Mouse (Mus musculus): ENCODE results near the gene E330009J07Rik. TPM values are rescaled to one million over a fixed set of nuclear protein-coding genes. Genes with fewer than 3 reads are reported as not detected.

Gene E330009J07Rik
- polyA plus RNA-seq, 1 experiment from 2014 or later: 19.9 TPM

GRCm38 (mm10) chr6:40423774-40424173, 12.2 kb downstream of the E330009J07Rik start:
- 80% methylated on average over 1 of the region's 1 CpGs for whole genome bisulfite sequencing
- Histone ChIP-seq H3K9ac (no peak overlapping the region), H3K4me1 (no peaks in the 10 kb centered on the region), H3K9me3 (replicated peaks) (no peaks in the 10 kb centered on the region), H3K27me3 (no peaks in the 10 kb centered on the region), H3K36me3 (peaks cover 3% of the 10 kb centered on the region; the same call in 1 of the 2 replicates), H3K4me3 (no peak overlapping the region), H3K27ac (no peak overlapping the region), H3K4me2 (replicated peaks) (no peak overlapping the region)
- no peak for ATAC-seq (ENCODE audit: low FRiP score)

- no peak overlapping the region for H3K9ac ChIP-seq
- no peaks in the 10 kb centered on the region for H3K9me3 ChIP-seq (replicated peaks)
- H3K4me3 ChIP-seq: no peak overlapping the region
- WGBS: 92% methylated on average over 1 of the region's 1 CpGs
- no peaks in the 10 kb centered on the region for H3K27me3 ChIP-seq
- H3K36me3 ChIP-seq: peaks cover 3% of the 10 kb centered on the region; the same call in 1 of the 2 replicates
- H3K27ac ChIP-seq: no peak overlapping the region
- no peak overlapping the region for H3K4me2 ChIP-seq (replicated peaks)
- no peak for ATAC-seq (ENCODE audit: low FRiP score)
- H3K4me1 ChIP-seq: no peaks in the 10 kb centered on the region
Observed at GRCm38 (mm10) chr6:40423013-40423412, 12.9 kb downstream of the E330009J07Rik start.

GRCm38 (mm10) chr6:40421099-40421498, 14.8 kb downstream of the E330009J07Rik start:
- Histone ChIP-seq H3K9ac (no peak overlapping the region), H3K36me3 (peaks cover 8% of the 10 kb centered on the region; the same call in 1 of the 2 replicates), H3K4me2 (replicated peaks) (no peak overlapping the region), H3K4me1 (no peaks in the 10 kb centered on the region), H3K9me3 (replicated peaks) (no peaks in the 10 kb centered on the region), H3K27me3 (no peaks in the 10 kb centered on the region), H3K27ac (no peak overlapping the region), H3K4me3 (no peak overlapping the region)
- 96% methylated on average over 6 of the region's 6 CpGs for WGBS
- ATAC-seq (ENCODE audit: low FRiP score): no peak

GRCm38 (mm10) chr6:40418386-40418785, 17.5 kb downstream of the E330009J07Rik start:
- H3K9ac ChIP-seq: no peak overlapping the region
- H3K4me2 ChIP-seq (replicated peaks): no peak overlapping the region
- 95% methylated on average over 4 of the region's 4 CpGs for WGBS
- H3K36me3 ChIP-seq: peaks cover 12% of the 10 kb centered on the region; the same call in 1 of the 2 replicates
- no peaks in the 10 kb centered on the region for H3K9me3 ChIP-seq (replicated peaks)
- no peak for ATAC-seq (ENCODE audit: low FRiP score)
- no peaks in the 10 kb centered on the region for H3K27me3 ChIP-seq
- no peaks in the 10 kb centered on the region for H3K4me1 ChIP-seq
- H3K4me3 ChIP-seq: no peak overlapping the region
- H3K27ac ChIP-seq: no peak overlapping the region

GRCm38 (mm10) chr6:40415799-40416198, 20.1 kb downstream of the E330009J07Rik start:
- no peak overlapping the region for H3K4me2 ChIP-seq (replicated peaks)
- no peaks in the 10 kb centered on the region for H3K27me3 ChIP-seq
- no peaks in the 10 kb centered on the region for H3K9me3 ChIP-seq (replicated peaks)
- H3K4me1 ChIP-seq: no peaks in the 10 kb centered on the region
- WGBS: 90% methylated on average over 5 of the region's 5 CpGs
- peaks cover 14% of the 10 kb centered on the region for H3K36me3 ChIP-seq
- no peak for ATAC-seq (ENCODE audit: low FRiP score)
- no peak overlapping the region for H3K4me3 ChIP-seq
- H3K9ac ChIP-seq: no peak overlapping the region
- H3K27ac ChIP-seq: no peak overlapping the region

GRCm38 (mm10) chr6:40413565-40413964, 22.4 kb downstream of the E330009J07Rik start:
- Histone ChIP-seq H3K4me3 (no peak overlapping the region), H3K9ac (no peak overlapping the region), H3K27me3 (no peaks in the 10 kb centered on the region), H3K4me1 (no peaks in the 10 kb centered on the region), H3K9me3 (replicated peaks) (no peaks in the 10 kb centered on the region), H3K27ac (no peak overlapping the region), H3K36me3 (peaks cover 23% of the 10 kb centered on the region), H3K4me2 (replicated peaks) (no peak overlapping the region)
- no peak for ATAC-seq (ENCODE audit: low FRiP score)
- 94% methylated on average over 3 of the region's 3 CpGs for WGBS

GRCm38 (mm10) chr6:40413046-40413445, 22.9 kb downstream of the E330009J07Rik start:
- Histone ChIP-seq H3K27me3 (no peaks in the 10 kb centered on the region), H3K4me1 (no peaks in the 10 kb centered on the region), H3K9ac (no peak overlapping the region), H3K9me3 (replicated peaks) (no peaks in the 10 kb centered on the region), H3K27ac (no peak overlapping the region), H3K4me2 (replicated peaks) (no peak overlapping the region), H3K36me3 (peaks cover 28% of the 10 kb centered on the region), H3K4me3 (no peak overlapping the region)
- WGBS: 94% methylated on average over 5 of the region's 5 CpGs
- ATAC-seq (ENCODE audit: low FRiP score): no peak

- 88% methylated on average over 3 of the region's 3 CpGs for WGBS
- Histone ChIP-seq H3K36me3 (peaks cover 43% of the 10 kb centered on the region), H3K27ac (no peak overlapping the region)
Observed at GRCm38 (mm10) chr6:40411085-40411484, 24.9 kb downstream of the E330009J07Rik start.

GRCm38 (mm10) chr6:40403640-40404285, 32.2 kb downstream of the E330009J07Rik start:
- 89% methylated on average over 4 of the region's 4 CpGs for WGBS
- H3K36me3 ChIP-seq: peaks cover 69% of the 10 kb centered on the region

More at GRCm38 (mm10) chr6:40411085-40411484, 24.9 kb downstream of the E330009J07Rik start:
- H3K4me2 ChIP-seq (replicated peaks): no peak overlapping the region
- H3K27me3 ChIP-seq: no peaks in the 10 kb centered on the region
- ATAC-seq (ENCODE audit: low FRiP score): no peak
- H3K9ac ChIP-seq: no peak overlapping the region
- H3K4me3 ChIP-seq: no peak overlapping the region
- H3K4me1 ChIP-seq: no peaks in the 10 kb centered on the region
- no peaks in the 10 kb centered on the region for H3K9me3 ChIP-seq (replicated peaks)

GRCm38 (mm10) chr6:40402031-40402430, 33.9 kb downstream of the E330009J07Rik start:
- Histone ChIP-seq H3K4me1 (no peaks in the 10 kb centered on the region), H3K4me2 (replicated peaks) (no peak overlapping the region), H3K9me3 (replicated peaks) (no peaks in the 10 kb centered on the region), H3K27me3 (no peaks in the 10 kb centered on the region), H3K27ac (no peak overlapping the region), H3K9ac (no peak overlapping the region), H3K36me3 (peaks cover 67% of the 10 kb centered on the region), H3K4me3 (no peak overlapping the region)
- no peak for ATAC-seq (ENCODE audit: low FRiP score)
- WGBS: 92% methylated on average over 2 of the region's 2 CpGs

More at GRCm38 (mm10) chr6:40403640-40404285, 32.2 kb downstream of the E330009J07Rik start:
- Histone ChIP-seq H3K27ac (no peak overlapping the region), H3K4me3 (no peak overlapping the region), H3K4me1 (no peaks in the 10 kb centered on the region), H3K9ac (no peak overlapping the region), H3K27me3 (no peaks in the 10 kb centered on the region), H3K9me3 (replicated peaks) (no peaks in the 10 kb centered on the region), H3K4me2 (replicated peaks) (no peak overlapping the region)
- no peak for ATAC-seq (ENCODE audit: low FRiP score)

GRCm38 (mm10) chr6:40393213-40393612, 42.7 kb downstream of the E330009J07Rik start:
- no peaks in the 10 kb centered on the region for H3K4me1 ChIP-seq
- H3K27me3 ChIP-seq: no peaks in the 10 kb centered on the region
- 19% methylated on average over 3 of the region's 3 CpGs for WGBS
- H3K36me3 ChIP-seq: peaks cover 10% of the 10 kb centered on the region
- no peak overlapping the region for H3K9ac ChIP-seq
- peak overlapping the region; percentile 30; the same call in 1 of the 2 replicates for H3K27ac ChIP-seq
- H3K4me2 ChIP-seq (replicated peaks): no peak overlapping the region
- H3K4me3 ChIP-seq: no peak overlapping the region
- H3K9me3 ChIP-seq (replicated peaks): no peaks in the 10 kb centered on the region
- ATAC-seq (ENCODE audit: low FRiP score): peak; percentile 94

- Histone ChIP-seq H3K9ac (no peak overlapping the region), H3K4me1 (no peaks in the 10 kb centered on the region), H3K27me3 (no peaks in the 10 kb centered on the region), H3K4me3 (no peak overlapping the region), H3K9me3 (replicated peaks) (no peaks in the 10 kb centered on the region), H3K36me3 (no peaks in the 10 kb centered on the region), H3K4me2 (replicated peaks) (no peak overlapping the region), H3K27ac (no peak overlapping the region)
- ATAC-seq (ENCODE audit: low FRiP score): no peak
- WGBS: 83% methylated on average over 1 of the region's 1 CpGs
Observed at GRCm38 (mm10) chr6:40390975-40391374, 45.0 kb downstream of the E330009J07Rik start.

GRCm38 (mm10) chr6:40388660-40389059, 47.3 kb downstream of the E330009J07Rik start:
- no peak for ATAC-seq (ENCODE audit: low FRiP score)
- H3K4me1 ChIP-seq: no peaks in the 10 kb centered on the region
- no peak overlapping the region for H3K4me2 ChIP-seq (replicated peaks)
- H3K27me3 ChIP-seq: no peaks in the 10 kb centered on the region
- H3K4me3 ChIP-seq: no peak overlapping the region
- no peak overlapping the region for H3K9ac ChIP-seq
- no peaks in the 10 kb centered on the region for H3K36me3 ChIP-seq
- H3K9me3 ChIP-seq (replicated peaks): no peaks in the 10 kb centered on the region
- WGBS: 69% methylated on average over 4 of the region's 4 CpGs
- H3K27ac ChIP-seq: no peak overlapping the region
